Mouse (Mus musculus): ENCODE measurements around the gene Tmem39a. TPM values are rescaled to one million over a fixed set of nuclear protein-coding genes. Genes with fewer than 3 reads are reported as not detected.

Tmem39a gene
- total and polyA plus RNA-seq, 2 experiments from 2014 or later = 13.5 to 15.4 TPM

GRCm38 (mm10) chr16:38562968-38563327, 4.5 kb downstream of the Tmem39a start:
- Histone ChIP-seq H3K9me3 (ENCODE audit: low read length) (no peaks in the 10 kb centered on the region), H3K9ac (replicated peaks; ENCODE audit: low read length) (peak overlapping the region; percentile 90), H3K4me1 (ENCODE audit: insufficient read depth, low read length) (0 out of 2 replicates have a peak, but pooled peaks cover 4% of the 10 kb centered on the region), H3K36me3 (ENCODE audit: insufficient read depth, low read length) (no peaks in the 10 kb centered on the region; the same call in 1 of the 2 replicates), H3K4me2 (ENCODE audit: low read depth, low read length) (peak overlapping the region; percentile 86), H3K4me3 (ENCODE audit: low read length) (peak overlapping the region; percentile 98), H3K27me3 (ENCODE audit: insufficient read depth, low read length) (no peaks in the 10 kb centered on the region), H3K27ac (peak overlapping the region; percentile 85)
- ATAC-seq = no peak; the same call in 1 of the 2 replicates
- DNase-seq (ENCODE audit: low spot score) = peak; percentile 17
- WGBS = under 1% methylated on average over 25 of the region's 25 CpGs
- no peak for TF ChIP-seq CTCF (IDR thresholded peaks at IDR 0.05; ENCODE audit: low read depth)

GRCm38 (mm10) chr16:38563516-38563915, 5.0 kb downstream of the Tmem39a start:
- TF ChIP-seq CTCF (IDR thresholded peaks at IDR 0.05; ENCODE audit: low read depth) = no peak
- Histone ChIP-seq H3K36me3 (ENCODE audit: insufficient read depth, low read length) (no peaks in the 10 kb centered on the region; the same call in 1 of the 2 replicates), H3K4me2 (ENCODE audit: low read depth, low read length) (peak overlapping the region; percentile 86), H3K27ac (no peak overlapping the region), H3K4me3 (ENCODE audit: low read length) (peak overlapping the region; percentile 98), H3K9ac (replicated peaks; ENCODE audit: low read length) (peak overlapping the region; percentile 90), H3K9me3 (ENCODE audit: low read length) (no peaks in the 10 kb centered on the region), H3K4me1 (ENCODE audit: insufficient read depth, low read length) (0 out of 2 replicates have a peak, but pooled peaks cover 4% of the 10 kb centered on the region), H3K27me3 (ENCODE audit: insufficient read depth, low read length) (no peaks in the 10 kb centered on the region)
- 38% methylated on average over 10 of the region's 10 CpGs for WGBS
- ATAC-seq (no peak), DNase-seq (ENCODE audit: low spot score) (no peak)

GRCm38 (mm10) chr16:38568192-38568591, 9.7 kb downstream of the Tmem39a start:
- H3K4me2 ChIP-seq (ENCODE audit: low read depth, low read length) = no peak overlapping the region
- no peak for ATAC-seq

GRCm38 (mm10) chr16:38571481-38571880, 13.0 kb downstream of the Tmem39a start:
- no peaks in the 10 kb centered on the region for H3K27me3 ChIP-seq (ENCODE audit: insufficient read depth, low read length)
- no peak overlapping the region for H3K9ac ChIP-seq (replicated peaks; ENCODE audit: low read length)
- no peak overlapping the region for H3K4me3 ChIP-seq (ENCODE audit: low read length)
- 97% methylated on average over 3 of the region's 3 CpGs for WGBS
- no peak overlapping the region for H3K27ac ChIP-seq
- ATAC-seq = no peak
- no peak for TF ChIP-seq CTCF (IDR thresholded peaks at IDR 0.05; ENCODE audit: low read depth)
- no peak overlapping the region for H3K4me2 ChIP-seq (ENCODE audit: low read depth, low read length)
- DNase-seq (ENCODE audit: low spot score) = no peak
- no peaks in the 10 kb centered on the region for H3K4me1 ChIP-seq (ENCODE audit: insufficient read depth, low read length)
- H3K36me3 ChIP-seq (ENCODE audit: insufficient read depth, low read length) = peaks cover 16% of the 10 kb centered on the region; the same call in 1 of the 2 replicates
- H3K9me3 ChIP-seq (ENCODE audit: low read length) = no peaks in the 10 kb centered on the region

More at GRCm38 (mm10) chr16:38568192-38568591, 9.7 kb downstream of the Tmem39a start:
- Histone ChIP-seq H3K4me1 (ENCODE audit: insufficient read depth, low read length) (0 out of 2 replicates have a peak, but pooled peaks cover 4% of the 10 kb centered on the region), H3K27me3 (ENCODE audit: insufficient read depth, low read length) (no peaks in the 10 kb centered on the region), H3K4me3 (ENCODE audit: low read length) (no peak overlapping the region), H3K27ac (no peak overlapping the region), H3K9me3 (ENCODE audit: low read length) (no peaks in the 10 kb centered on the region), H3K9ac (replicated peaks; ENCODE audit: low read length) (no peak overlapping the region), H3K36me3 (ENCODE audit: insufficient read depth, low read length) (peaks cover 5% of the 10 kb centered on the region; the same call in 1 of the 2 replicates)
- TF ChIP-seq CTCF (IDR thresholded peaks at IDR 0.05; ENCODE audit: low read depth) = no peak
- WGBS = 97% methylated on average over 5 of the region's 5 CpGs
- no peak for DNase-seq (ENCODE audit: low spot score)

GRCm38 (mm10) chr16:38584761-38585160, 26.3 kb downstream of the Tmem39a start:
- Histone ChIP-seq H3K36me3 (ENCODE audit: insufficient read depth, low read length) (peaks cover 47% of the 10 kb centered on the region), H3K9me3 (ENCODE audit: low read length) (no peaks in the 10 kb centered on the region), H3K27ac (no peak overlapping the region), H3K4me1 (ENCODE audit: insufficient read depth, low read length) (no peaks in the 10 kb centered on the region), H3K4me2 (ENCODE audit: low read depth, low read length) (no peak overlapping the region), H3K27me3 (ENCODE audit: insufficient read depth, low read length) (no peaks in the 10 kb centered on the region), H3K9ac (replicated peaks; ENCODE audit: low read length) (no peak overlapping the region), H3K4me3 (ENCODE audit: low read length) (no peak overlapping the region)
- ATAC-seq (no peak), DNase-seq (ENCODE audit: low spot score) (no peak)
- 88% methylated on average over 7 of the region's 7 CpGs for WGBS
- TF ChIP-seq CTCF (IDR thresholded peaks at IDR 0.05; ENCODE audit: low read depth) = no peak

- H3K9ac ChIP-seq (replicated peaks; ENCODE audit: low read length) = no peak overlapping the region
- H3K4me2 ChIP-seq (ENCODE audit: low read depth, low read length) = no peak overlapping the region
- H3K36me3 ChIP-seq (ENCODE audit: insufficient read depth, low read length) = peaks cover 47% of the 10 kb centered on the region
- WGBS = 93% methylated on average over 5 of the region's 5 CpGs
- no peak overlapping the region for H3K27ac ChIP-seq
- no peaks in the 10 kb centered on the region for H3K4me1 ChIP-seq (ENCODE audit: insufficient read depth, low read length)
- TF ChIP-seq CTCF (IDR thresholded peaks at IDR 0.05; ENCODE audit: low read depth) = no peak
- ATAC-seq (no peak), DNase-seq (ENCODE audit: low spot score) (no peak)
- H3K27me3 ChIP-seq (ENCODE audit: insufficient read depth, low read length) = no peaks in the 10 kb centered on the region
- no peak overlapping the region for H3K4me3 ChIP-seq (ENCODE audit: low read length)
- no peaks in the 10 kb centered on the region for H3K9me3 ChIP-seq (ENCODE audit: low read length)
These were observed 26.7 kb downstream of the Tmem39a start for GRCm38 (mm10) chr16:38585186-38585585.

GRCm38 (mm10) chr16:38587163-38587562, 28.7 kb downstream of the Tmem39a start:
- Histone ChIP-seq H3K36me3 (ENCODE audit: insufficient read depth, low read length) (peaks cover 48% of the 10 kb centered on the region), H3K4me1 (ENCODE audit: insufficient read depth, low read length) (no peaks in the 10 kb centered on the region), H3K4me3 (ENCODE audit: low read length) (no peak overlapping the region), H3K9ac (replicated peaks; ENCODE audit: low read length) (no peak overlapping the region), H3K27ac (no peak overlapping the region), H3K4me2 (ENCODE audit: low read depth, low read length) (no peak overlapping the region), H3K27me3 (ENCODE audit: insufficient read depth, low read length) (no peaks in the 10 kb centered on the region), H3K9me3 (ENCODE audit: low read length) (no peaks in the 10 kb centered on the region)
- WGBS = 88% methylated on average over 5 of the region's 5 CpGs
- no peak for DNase-seq (ENCODE audit: low spot score)
- ATAC-seq = no peak
- no peak for TF ChIP-seq CTCF (IDR thresholded peaks at IDR 0.05; ENCODE audit: low read depth)

Data from hindbrain, postnatal 0 days (tissue).